Mouse (Mus musculus) brain, embryonic 14.5 days (tissue): ENCODE results near the gene Tmem189.

Experiments used
- CTCF ChIP-seq: fragments of 200-500 bp; IDR thresholded peaks from 2 replicates; pipeline ENCODE4 v1.5.1; 2012; ENCODE audit warnings: inconsistent platforms, mild to moderate bottlenecking, moderate library complexity, borderline replicate concordance; ENCODE audit not compliant: insufficient read depth, insufficient read length; ENCODE audit errors: extremely low read depth
- POLR2A ChIP-seq: fragments of 200-500 bp; IDR thresholded peaks from 2 replicates; pipeline ENCODE4 v1.6.1; 2012; ENCODE audit warnings: mild to moderate bottlenecking, inconsistent platforms, borderline replicate concordance; ENCODE audit not compliant: poor library complexity, insufficient read depth, insufficient read length, severe bottlenecking; ENCODE audit errors: extremely low read depth

DNA sequence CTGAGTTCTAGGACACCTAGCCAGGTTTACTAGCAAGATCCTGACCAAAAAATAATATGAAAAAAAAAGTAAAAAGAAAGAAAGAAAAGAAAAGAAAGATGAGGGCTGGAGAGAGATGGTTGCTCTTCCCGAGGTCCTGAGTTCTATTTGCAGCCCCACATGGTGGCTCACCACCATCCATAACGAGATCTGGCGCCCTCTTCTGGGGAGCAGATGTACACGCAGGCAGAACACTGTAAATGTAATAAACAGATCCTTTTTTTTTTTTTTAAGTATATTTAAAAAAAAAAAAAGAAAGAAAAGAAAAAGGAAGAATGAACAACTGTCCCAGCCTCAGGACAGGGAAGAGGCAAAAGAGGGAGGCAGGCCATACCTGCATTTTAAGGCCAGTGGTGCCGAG lies 11.0 kb downstream of the Tmem189 start:
- TF ChIP-seq CTCF, result peak; percentile 51; the same call in 1 of the 2 replicates
- TF ChIP-seq POLR2A, result no peak
